Mouse (Mus musculus): ENCODE results near the gene Zfp599. TPM values are rescaled to one million over a fixed set of nuclear protein-coding genes. Genes with fewer than 3 reads are reported as not detected.

The Zfp599 gene
- polyA plus RNA-seq, 1 experiment from 2014 or later, result 7.5 TPM

DNA sequence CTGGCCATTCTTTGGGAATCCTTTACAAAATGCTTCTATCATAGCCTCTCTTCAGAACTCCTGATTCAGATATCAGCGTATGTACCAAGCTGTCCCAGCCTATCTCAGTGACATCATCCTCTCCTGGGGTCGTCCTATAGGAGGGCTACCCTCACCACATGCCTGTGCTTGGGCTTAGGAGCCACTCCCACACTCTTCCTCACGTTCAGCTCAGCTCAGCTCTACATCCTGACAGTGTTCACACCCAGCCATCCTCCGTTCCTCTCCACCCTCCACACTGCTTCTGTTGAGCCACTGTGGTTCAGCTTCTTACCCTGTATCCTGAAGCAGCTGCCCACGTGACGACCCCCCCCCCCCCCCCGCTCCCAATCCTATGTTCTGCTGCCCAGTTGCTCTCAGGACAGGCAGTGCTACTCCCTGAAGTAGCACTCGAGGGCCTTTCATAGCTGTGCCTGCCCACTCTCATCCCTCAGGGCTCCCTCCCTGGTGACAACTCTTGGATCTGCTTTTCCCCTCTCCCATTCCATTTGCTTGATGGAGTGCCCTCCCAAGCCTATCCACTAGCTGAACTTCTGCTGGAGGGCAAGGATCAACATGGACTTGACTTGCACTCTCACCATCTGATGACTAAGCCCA lies 41.7 kb downstream of the Zfp599 start:
- H3K36me3 ChIP-seq, result no peaks in the 10 kb centered on the region
- ATAC-seq (ENCODE audit: insufficient number of reproducible peaks, insufficient read depth, low FRiP score, low TSS enrichment), result no peak
- H3K9me3 ChIP-seq, result no peaks in the 10 kb centered on the region
- H3K4me3 ChIP-seq, result no peak overlapping the region
- H3K4me2 ChIP-seq (replicated peaks), result no peak overlapping the region
- WGBS, result 51% methylated on average over 6 of the region's 8 CpGs
- no peaks in the 10 kb centered on the region for H3K27me3 ChIP-seq
- no peaks in the 10 kb centered on the region for H3K4me1 ChIP-seq
- no peak overlapping the region for H3K27ac ChIP-seq
- H3K9ac ChIP-seq, result no peak overlapping the region

DNA sequence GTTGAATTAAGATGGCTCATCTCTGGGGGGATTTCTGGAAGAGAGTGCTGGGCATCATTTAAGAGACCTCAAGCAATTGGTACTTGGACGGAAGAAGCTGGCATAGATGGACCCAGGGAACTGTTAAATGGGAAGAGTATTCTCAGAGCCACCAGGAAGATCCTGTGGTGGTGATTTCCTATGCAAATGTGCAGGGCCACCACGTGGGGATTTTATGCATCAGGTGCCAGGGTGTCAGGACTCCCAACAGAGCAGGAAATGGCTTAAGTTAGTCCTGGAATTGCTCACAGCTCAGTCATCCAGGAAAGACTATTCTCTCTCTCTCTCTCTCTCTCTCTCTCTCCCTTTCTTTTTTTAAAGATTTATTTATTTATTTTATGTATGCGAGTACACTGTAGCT lies 43.0 kb downstream of the Zfp599 start:
- H3K9ac ChIP-seq, result no peak overlapping the region
- H3K36me3 ChIP-seq, result no peaks in the 10 kb centered on the region
- no peaks in the 10 kb centered on the region for H3K9me3 ChIP-seq
- H3K4me3 ChIP-seq, result no peak overlapping the region
- no peak overlapping the region for H3K27ac ChIP-seq
- no peaks in the 10 kb centered on the region for H3K27me3 ChIP-seq
- H3K4me1 ChIP-seq, result no peaks in the 10 kb centered on the region
- no peak for ATAC-seq (ENCODE audit: insufficient number of reproducible peaks, insufficient read depth, low FRiP score, low TSS enrichment)
- H3K4me2 ChIP-seq (replicated peaks), result no peak overlapping the region
- WGBS, result 53% methylated on average over 3 of the region's 3 CpGs

DNA sequence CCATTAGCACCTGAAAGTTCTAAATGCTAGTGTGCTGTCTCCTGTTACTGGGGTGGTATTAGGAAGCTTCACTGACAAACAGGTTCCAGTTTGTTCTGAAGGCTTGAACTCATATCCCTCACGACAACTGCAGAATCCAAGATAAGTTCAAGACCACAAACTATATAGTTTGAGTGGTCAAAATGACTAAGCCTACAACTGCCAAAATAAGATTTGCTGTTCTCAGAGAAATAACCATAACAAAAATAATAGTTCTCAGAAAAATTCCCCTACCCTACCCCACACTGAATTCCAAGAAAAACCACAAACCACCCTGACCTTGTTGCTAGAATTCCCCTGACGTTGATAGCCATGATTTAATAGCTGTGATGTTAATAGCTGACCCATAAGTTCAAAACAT lies 45.1 kb downstream of the Zfp599 start:
- no peak overlapping the region for H3K4me3 ChIP-seq
- H3K9me3 ChIP-seq, result no peaks in the 10 kb centered on the region
- H3K9ac ChIP-seq, result no peak overlapping the region
- no peaks in the 10 kb centered on the region for H3K4me1 ChIP-seq
- no peaks in the 10 kb centered on the region for H3K36me3 ChIP-seq
- no peak overlapping the region for H3K27ac ChIP-seq
- no peaks in the 10 kb centered on the region for H3K27me3 ChIP-seq
- 82% methylated on average over 2 of the region's 2 CpGs for WGBS
- H3K4me2 ChIP-seq (replicated peaks), result no peak overlapping the region
- ATAC-seq (ENCODE audit: insufficient number of reproducible peaks, insufficient read depth, low FRiP score, low TSS enrichment), result no peak

DNA sequence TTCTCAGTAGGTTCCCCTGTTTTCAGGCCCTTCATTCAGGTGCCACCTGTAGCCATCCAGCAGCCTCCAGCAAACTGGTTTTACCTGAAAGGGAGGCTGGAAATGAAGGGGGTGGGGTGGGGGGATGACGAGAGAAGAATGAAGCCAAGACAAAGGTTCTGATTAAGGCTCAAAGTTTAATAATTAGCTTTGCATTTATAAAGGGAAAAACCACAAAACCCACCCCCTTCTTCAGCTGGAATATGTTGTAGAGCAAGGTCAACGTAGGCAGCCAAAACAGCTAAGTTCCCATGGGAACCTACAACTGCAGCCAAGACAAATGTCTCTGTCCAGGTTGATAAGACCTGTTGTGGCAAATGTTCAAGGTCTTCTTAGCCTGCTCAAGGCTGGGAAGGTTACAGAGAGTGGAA lies 45.9 kb downstream of the Zfp599 start:
- Histone ChIP-seq H3K4me1 (no peaks in the 10 kb centered on the region), H3K4me2 (replicated peaks) (no peak overlapping the region), H3K27me3 (no peaks in the 10 kb centered on the region), H3K36me3 (no peaks in the 10 kb centered on the region), H3K27ac (no peak overlapping the region), H3K9ac (no peak overlapping the region), H3K9me3 (no peaks in the 10 kb centered on the region), H3K4me3 (no peak overlapping the region)
- no peak for ATAC-seq (ENCODE audit: insufficient number of reproducible peaks, insufficient read depth, low FRiP score, low TSS enrichment)
- 62% methylated on average over 2 of the region's 2 CpGs for WGBS

Other genes with a start within 250 kb of the Zfp599 start
- gene Elavl3, start 207.9 kb downstream of the Zfp599 start, polyA plus RNA-seq (2016; fragmentation: Nextera tagmentation; extraction: Ambion mirVana), result 6.4 and 8.2 TPM in 2 replicates
- gene Gm49318, start 188.6 kb downstream of the Zfp599 start, polyA plus RNA-seq (2016; fragmentation: Nextera tagmentation; extraction: Ambion mirVana), result not detected in 2 replicates
- 15.0 and 15.8 TPM in 2 replicates for gene Zfp653, start 188.5 kb downstream of the Zfp599 start, polyA plus RNA-seq (2016; fragmentation: Nextera tagmentation; extraction: Ambion mirVana)
- gene Ecsit, start 174.5 kb downstream of the Zfp599 start, polyA plus RNA-seq (2016; fragmentation: Nextera tagmentation; extraction: Ambion mirVana), result 36.7 and 38.0 TPM in 2 replicates
- 2.1 and 3.3 TPM in 2 replicates for gene Cnn1, start 160.7 kb downstream of the Zfp599 start, polyA plus RNA-seq (2016; fragmentation: Nextera tagmentation; extraction: Ambion mirVana)
- 185 and 200 TPM in 2 replicates for gene Elof1, start 142.7 kb downstream of the Zfp599 start, polyA plus RNA-seq (2016; fragmentation: Nextera tagmentation; extraction: Ambion mirVana)
- 8.2 and 8.5 TPM in 2 replicates for gene Acp5, start 124.2 kb downstream of the Zfp599 start, polyA plus RNA-seq (2016; fragmentation: Nextera tagmentation; extraction: Ambion mirVana)
- gene Pigyl, start 103.0 kb downstream of the Zfp599 start, polyA plus RNA-seq (2016; fragmentation: Nextera tagmentation; extraction: Ambion mirVana), result 63.5 and 66.1 TPM in 2 replicates
- 0.17 and 0.20 TPM in 2 replicates for gene Zfp872, start 71.8 kb downstream of the Zfp599 start, polyA plus RNA-seq (2016; fragmentation: Nextera tagmentation; extraction: Ambion mirVana)
- gene Zfp809, start 34.2 kb downstream of the Zfp599 start, polyA plus RNA-seq (2016; fragmentation: Nextera tagmentation; extraction: Ambion mirVana), result 12.4 and 12.5 TPM in 2 replicates
- gene Zfp810, start 47.8 kb upstream of the Zfp599 start, polyA plus RNA-seq (2016; fragmentation: Nextera tagmentation; extraction: Ambion mirVana), result 36.4 and 37.4 TPM in 2 replicates
- gene Anln, start 129.3 kb upstream of the Zfp599 start, polyA plus RNA-seq (2016; fragmentation: Nextera tagmentation; extraction: Ambion mirVana), result 44.0 and 44.8 TPM in 2 replicates
- 4.6 and 4.8 TPM in 2 replicates for gene 9530077C05Rik, start 151.6 kb upstream of the Zfp599 start, polyA plus RNA-seq (2016; fragmentation: Nextera tagmentation; extraction: Ambion mirVana)
- gene Gm17545, start 194.4 kb upstream of the Zfp599 start, polyA plus RNA-seq (2016; fragmentation: Nextera tagmentation; extraction: Ambion mirVana), result not detected in 2 replicates
- 72.5 and 73.1 TPM in 2 replicates for gene Rp9, start 209.8 kb upstream of the Zfp599 start, polyA plus RNA-seq (2016; fragmentation: Nextera tagmentation; extraction: Ambion mirVana)
- 16.7 and 17.3 TPM in 2 replicates for gene Bbs9, start 215.8 kb upstream of the Zfp599 start, polyA plus RNA-seq (2016; fragmentation: Nextera tagmentation; extraction: Ambion mirVana)

Data from embryonic facial prominence, embryonic 12.5 days (tissue).